Mouse (Mus musculus) heart, adult 2 months (tissue): ENCODE results near the gene Bcas3.

ENCODE experiments used
- CTCF ChIP-seq: fragments of 200-600 bp; IDR thresholded peaks from 2 replicates; pipeline ENCODE4 v1.8.1; 2022; ENCODE audit warnings: antibody characterized with exemption, mild to moderate bottlenecking, moderate library complexity
- EP300 ChIP-seq: fragments of 200-500 bp; IDR thresholded peaks from 2 replicates; pipeline ENCODE4 v1.6.1; 2011; ENCODE audit warnings: low read depth, low read length, control low read depth; ENCODE audit not compliant: insufficient read depth
- POLR2A ChIP-seq: fragments of 200-500 bp; IDR thresholded peaks from 2 replicates; pipeline ENCODE4 v1.6.1; 2011; ENCODE audit warnings: mild to moderate bottlenecking, low read depth, low read length, control low read depth; ENCODE audit not compliant: insufficient read depth

GRCm38 (mm10) chr11:85843347-85843692 lies 490.4 kb downstream of the Bcas3 start:
- TF ChIP-seq CTCF (no peak; the same call in 1 of the 2 replicates), POLR2A (no peak), EP300 (no peak)
